Mouse (Mus musculus) embryonic facial prominence, embryonic 14.5 days (tissue): ENCODE measurements around the gene Serpinb13. TPM values are rescaled to one million over a fixed set of nuclear protein-coding genes. Genes with fewer than 3 reads are reported as not detected.
"Not testable (repeated sequence)": the region's sequence is repeated elsewhere in the genome, so short reads cannot be mapped to it uniquely, and the experiment has no call there.

ENCODE experiments used
- ATAC-seq: fragments of 200-750 bp; cut with Nextera tagmentation; 2 replicates; pipeline ENCODE4 v1.8.0; 2017; ENCODE audit warnings: low read depth, moderate number of reproducible peaks, moderate TSS enrichment
- DNase-seq: peaks from one replicate; pipeline ENCODE4 v3.0.0-alpha.2; 2015; ENCODE audit warnings: low spot score
- H3K27ac ChIP-seq: fragments of 300-500 bp; sonication (generic); replicated peaks from 2 replicates; pipeline ENCODE4 v1.5.1; 2014; ENCODE audit warnings: low read depth, mild to moderate bottlenecking, low read length, moderate library complexity
- H3K27me3 ChIP-seq: fragments of 300-500 bp; sonication (generic); replicated peaks from 2 replicates; pipeline ENCODE4 v1.6.1; 2014; ENCODE audit warnings: low read length; ENCODE audit not compliant: control insufficient read depth, insufficient read depth
- H3K36me3 ChIP-seq: fragments of 300-500 bp; sonication (generic); 2 replicates; pipeline ENCODE4 v1.6.1; 2014; ENCODE audit warnings: low read length, mixed read lengths; ENCODE audit not compliant: control insufficient read depth, insufficient read depth
- H3K4me1 ChIP-seq: fragments of 300-500 bp; sonication (generic); 2 replicates; pipeline ENCODE4 v1.6.1; 2014; ENCODE audit warnings: antibody characterized with exemption, low read length; ENCODE audit not compliant: control insufficient read depth, insufficient read depth
- H3K4me2 ChIP-seq: fragments of 300-500 bp; sonication (generic); 2 replicates; pipeline ENCODE4 v1.6.1; 2014; ENCODE audit warnings: low read depth, mild to moderate bottlenecking, low read length, moderate library complexity, mixed read lengths
- H3K4me3 ChIP-seq: fragments of 300-500 bp; sonication (generic); 2 replicates; pipeline ENCODE4 v1.5.1; 2014; ENCODE audit warnings: low read depth, mild to moderate bottlenecking, low read length
- H3K9ac ChIP-seq: fragments of 300-500 bp; sonication (generic); 2 replicates; pipeline ENCODE4 v1.6.1; 2014; ENCODE audit warnings: low read depth, mild to moderate bottlenecking, low read length, moderate library complexity, mixed read lengths
- H3K9me3 ChIP-seq: fragments of 300-500 bp; sonication (generic); 2 replicates; pipeline ENCODE4 v1.6.1; 2016; ENCODE audit warnings: low read length; ENCODE audit not compliant: control insufficient read depth
- WGBS: fragments of 180-500 bp; shearing (Covaris S2); extraction: QIAGEN DNeasy Blood & Tissue Kit; methylation state at CpG from one replicate; pipeline ENCODE4 v1.1.7; 2014; 5-methylcytosine and 5-hydroxymethylcytosine counted together
- polyA plus RNA-seq: library from polyadenylated mRNA; unstranded; fragments of >200 nt; fragmentation: Nextera tagmentation; extraction: Ambion mirVana; gene quantifications from 2 replicates; pipeline ENCODE4 v1.2.1, GENCODE M21; 2014

Serpinb13 gene
- polyA plus RNA-seq, 1 experiment from 2014 or later = not detected

GRCm38 (mm10) chr1:107000424-107000823, 19.6 kb downstream of the Serpinb13 start:
- WGBS = 60% methylated on average over 13 of the region's 13 CpGs
- Histone ChIP-seq H3K36me3 (no peaks in the 10 kb centered on the region), H3K27ac (no peak overlapping the region), H3K4me1 (0 out of 2 replicates have a peak, but pooled peaks cover 3% of the 10 kb centered on the region), H3K27me3 (no peaks in the 10 kb centered on the region), H3K9ac (no peak overlapping the region), H3K4me2 (no peak overlapping the region), H3K9me3 (no peaks in the 10 kb centered on the region), H3K4me3 (no peak overlapping the region)
- peak; percentile 67 for DNase-seq
- ATAC-seq = peak; percentile 65; the same call in 1 of the 2 replicates

- DNase-seq = no peak
- H3K9ac ChIP-seq = no peak overlapping the region
- no peaks in the 10 kb centered on the region for H3K27me3 ChIP-seq
- WGBS = 68% methylated on average over 2 of the region's 2 CpGs
- H3K9me3 ChIP-seq = no peaks in the 10 kb centered on the region
- no peak overlapping the region for H3K4me3 ChIP-seq
- no peak for ATAC-seq
- H3K27ac ChIP-seq = no peak overlapping the region
- 0 out of 2 replicates have a peak, but pooled peaks cover 3% of the 10 kb centered on the region for H3K4me1 ChIP-seq
- H3K4me2 ChIP-seq = no peak overlapping the region
- H3K36me3 ChIP-seq = no peaks in the 10 kb centered on the region
Observed at GRCm38 (mm10) chr1:107001754-107002153, 21.0 kb downstream of the Serpinb13 start.

GRCm38 (mm10) chr1:107006316-107006715, 25.5 kb downstream of the Serpinb13 start:
- H3K4me1 ChIP-seq = no peaks in the 10 kb centered on the region
- no peak overlapping the region for H3K27ac ChIP-seq
- H3K27me3 ChIP-seq = no peaks in the 10 kb centered on the region
- H3K9me3 ChIP-seq = no peaks in the 10 kb centered on the region
- no peak for DNase-seq
- no peak overlapping the region for H3K4me2 ChIP-seq
- H3K36me3 ChIP-seq = no peaks in the 10 kb centered on the region
- ATAC-seq = no peak
- no peak overlapping the region for H3K9ac ChIP-seq
- 54% methylated on average over 3 of the region's 3 CpGs for WGBS
- H3K4me3 ChIP-seq = no peak overlapping the region

GRCm38 (mm10) chr1:107014530-107014929, 33.7 kb downstream of the Serpinb13 start:
- 42% methylated on average over 2 of the region's 2 CpGs for WGBS
- no peaks in the 10 kb centered on the region for H3K4me1 ChIP-seq
- H3K36me3 ChIP-seq = no peaks in the 10 kb centered on the region
- peak; percentile 8 for DNase-seq
- no peak overlapping the region for H3K9ac ChIP-seq
- no peak for ATAC-seq
- no peak overlapping the region for H3K4me3 ChIP-seq
- H3K4me2 ChIP-seq = no peak overlapping the region
- no peaks in the 10 kb centered on the region for H3K27me3 ChIP-seq
- H3K9me3 ChIP-seq = no peaks in the 10 kb centered on the region
- H3K27ac ChIP-seq = no peak overlapping the region

- H3K27ac ChIP-seq = no peak overlapping the region
- no peak for DNase-seq
- no peaks in the 10 kb centered on the region for H3K4me1 ChIP-seq
- H3K4me2 ChIP-seq = no peak overlapping the region
- 85% methylated on average over 6 of the region's 7 CpGs for WGBS
- H3K27me3 ChIP-seq = no peaks in the 10 kb centered on the region
- no peaks in the 10 kb centered on the region for H3K36me3 ChIP-seq
- no peak overlapping the region for H3K9ac ChIP-seq
- no peaks in the 10 kb centered on the region for H3K9me3 ChIP-seq
- no peak overlapping the region for H3K4me3 ChIP-seq
- no peak for ATAC-seq
Observed at GRCm38 (mm10) chr1:107015210-107015609, 34.4 kb downstream of the Serpinb13 start.

- no peaks in the 10 kb centered on the region for H3K4me1 ChIP-seq
- no peaks in the 10 kb centered on the region for H3K27me3 ChIP-seq
- no peaks in the 10 kb centered on the region for H3K36me3 ChIP-seq
- WGBS = 62% methylated on average over 1 of the region's 1 CpGs
- H3K9me3 ChIP-seq = no peaks in the 10 kb centered on the region
- no peak overlapping the region for H3K4me3 ChIP-seq
- DNase-seq (no peak), ATAC-seq (no peak)
- no peak overlapping the region for H3K27ac ChIP-seq
- no peak overlapping the region for H3K9ac ChIP-seq
- no peak overlapping the region for H3K4me2 ChIP-seq
Observed at GRCm38 (mm10) chr1:107025886-107026285, 45.1 kb downstream of the Serpinb13 start.

GRCm38 (mm10) chr1:107034236-107034635, 53.5 kb downstream of the Serpinb13 start:
- not testable (repeated sequence) for H3K36me3 ChIP-seq
- 81% methylated on average over 3 of the region's 3 CpGs for WGBS

More at GRCm38 (mm10) chr1:107034236-107034635, 53.5 kb downstream of the Serpinb13 start:
- H3K27ac ChIP-seq, H3K4me2 ChIP-seq, H3K9me3 ChIP-seq, H3K4me1 ChIP-seq, DNase-seq, H3K27me3 ChIP-seq, ATAC-seq, H3K9ac ChIP-seq, H3K4me3 ChIP-seq: not testable (repeated sequence)

Other genes starting within 250 kb of the Serpinb13 start
- gene Kdsr, start 221.3 kb upstream of the Serpinb13 start, polyA plus RNA-seq = 13.4 and 15.6 TPM in 2 replicates
- 54.9 and 64.5 TPM in 2 replicates for gene Vps4b, start 184.3 kb upstream of the Serpinb13 start, polyA plus RNA-seq
- gene Serpinb5, start 119.8 kb upstream of the Serpinb13 start, polyA plus RNA-seq = 21.5 and 33.9 TPM in 2 replicates
- 6.7 and 10.3 TPM in 2 replicates for gene Serpinb12, start 46.5 kb upstream of the Serpinb13 start, polyA plus RNA-seq
- gene Serpinb3a, start 71.3 kb downstream of the Serpinb13 start, polyA plus RNA-seq = 11.2 and 13.9 TPM in 2 replicates
- gene Serpinb3d, start 102.5 kb downstream of the Serpinb13 start, polyA plus RNA-seq = not detected in 2 replicates